Mouse (Mus musculus): ENCODE measurements at regions not wholly inside any gene's neighbourhood (a gene's known extent, or its start where the extent isn't known, plus 50 kb on each side); places are given as distances from the start of the nearest gene placed in this dataset.
"Not testable (repeated sequence)": the region's sequence is repeated elsewhere in the genome, so short reads cannot be mapped to it uniquely, and the experiment has no call there.

- DNase-seq (ENCODE audit: low spot score in 2 of 2): peak in 1 of 2 experiments; percentile 22
Measured at GRCm38 (mm10) chr12:69485652-69486651, 96.9 kb downstream of the Vcpkmt start.

DNA sequence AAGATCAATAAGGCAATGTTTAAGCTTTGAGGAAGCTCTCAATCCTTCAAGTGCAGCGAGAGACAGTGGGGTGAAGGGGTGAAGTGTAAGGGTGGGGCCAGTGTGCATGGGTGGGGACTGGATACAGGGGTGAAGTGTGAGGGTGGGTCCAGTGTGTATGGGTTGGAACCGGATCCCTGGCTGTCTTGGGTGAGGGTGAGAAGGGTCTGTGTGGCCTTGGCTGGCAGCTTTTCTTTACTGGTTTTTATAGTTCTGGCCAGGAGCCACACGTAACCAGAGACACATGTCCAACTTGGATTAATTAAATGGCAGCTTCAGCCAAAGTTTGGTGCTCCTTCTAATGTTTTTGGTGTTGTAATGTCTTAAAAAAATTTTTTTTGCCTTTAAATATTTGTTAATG lies 101.4 kb downstream of the Vcpkmt start:
- DNase-seq (ENCODE audit: low spot score in 2 of 2): no peak

- DNase-seq (ENCODE audit: low spot score in 2 of 2): no peak
Measured at GRCm38 (mm10) chr12:69476631-69477091, 104.4 kb upstream of the Gm9887 start.

DNA sequence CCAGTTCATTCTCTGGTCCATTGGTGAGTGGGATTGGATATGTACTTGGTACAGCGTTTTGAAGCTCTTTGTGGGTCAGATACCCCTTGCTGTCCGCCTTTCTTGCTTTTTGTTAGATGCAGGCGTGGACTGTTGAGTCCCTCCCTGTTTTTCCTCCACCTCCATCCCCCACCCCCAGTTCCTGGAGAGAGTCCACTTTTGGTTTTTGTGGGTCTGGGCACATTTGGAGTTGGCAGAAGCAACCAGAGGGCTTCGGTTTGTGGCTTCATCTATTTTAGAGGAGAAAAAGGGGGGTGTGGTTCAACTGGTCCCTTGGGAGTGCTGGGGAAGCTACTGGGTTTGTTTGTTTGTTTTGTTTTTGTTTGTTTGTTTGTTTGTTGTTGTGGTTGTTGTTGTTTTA lies 103.9 kb upstream of the Gm9887 start:
- DNase-seq (ENCODE audit: low spot score in 2 of 2): no peak

- peak; percentile 54 to 61 for DNase-seq (ENCODE audit: low spot score in 2 of 2)
Measured at GRCm38 (mm10) chr12:69474916-69475661, 102.8 kb upstream of the Gm9887 start.

- DNase-seq (ENCODE audit: low spot score in 2 of 2): peak; percentile 47 to 49
Measured at GRCm38 (mm10) chr12:69474141-69474915, 102.1 kb upstream of the Gm9887 start.

DNA sequence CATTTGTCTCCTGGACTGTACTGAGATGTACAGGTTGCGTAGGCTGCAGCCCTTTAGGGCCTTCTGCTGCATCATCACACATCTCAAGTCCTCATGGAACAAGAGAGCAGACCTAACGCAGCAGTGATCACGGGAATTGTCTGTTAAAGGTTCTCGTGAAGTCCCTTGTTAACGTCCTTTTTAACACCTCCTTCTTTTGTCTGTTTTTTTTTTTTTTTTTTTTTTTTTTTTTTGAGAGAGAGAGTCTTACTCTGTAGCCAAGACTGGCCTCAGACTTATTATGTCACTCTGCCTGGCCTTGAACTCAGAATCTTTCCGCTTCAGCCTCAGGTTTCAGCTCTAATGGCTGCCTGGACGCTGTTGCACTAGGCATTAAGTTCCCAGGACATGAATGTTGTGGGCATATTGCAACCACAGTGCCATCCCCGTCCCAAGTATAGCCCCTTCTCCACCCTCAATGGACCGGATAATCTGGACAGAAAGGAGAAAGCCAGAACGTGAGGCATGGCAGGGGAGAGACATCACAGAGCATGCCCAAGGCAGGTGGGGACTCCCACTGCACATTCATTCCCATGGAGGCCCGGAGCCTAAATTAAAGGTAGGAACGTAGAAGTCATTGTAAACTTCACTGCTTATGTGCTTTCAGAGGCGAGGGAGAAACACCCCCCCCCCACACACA lies 101.3 kb upstream of the Gm9887 start:
- DNase-seq (ENCODE audit: low spot score in 2 of 2): no peak

- no peak for DNase-seq (ENCODE audit: low spot score in 2 of 2)
Measured at GRCm38 (mm10) chr12:69472912-69473311, 100.7 kb upstream of the Gm9887 start.

DNA sequence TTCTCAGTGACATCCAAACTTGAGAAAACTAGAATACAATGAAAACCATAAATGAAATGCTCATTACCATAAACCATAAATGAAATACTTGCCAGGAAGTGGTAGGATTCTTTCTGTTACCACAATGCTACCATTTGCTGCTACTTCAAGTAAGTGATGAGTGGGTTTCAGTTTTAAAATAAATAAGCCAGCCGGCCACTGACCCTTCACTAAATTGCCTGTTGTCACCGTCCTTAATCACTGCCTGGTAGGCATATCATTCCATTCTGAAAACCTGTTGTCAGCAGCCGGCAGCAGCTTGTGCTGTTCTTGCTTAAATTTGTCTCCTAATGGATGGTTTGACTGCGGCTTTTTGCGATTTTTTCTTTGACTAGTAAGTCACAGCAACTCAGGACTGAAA lies 99.6 kb upstream of the Gm9887 start:
- no peak for DNase-seq (ENCODE audit: low spot score in 2 of 2)

GRCm38 (mm10) chr12:69469004-69469403 lies 96.7 kb upstream of the Gm9887 start:
- DNase-seq (ENCODE audit: low spot score in 2 of 2): no peak

DNA sequence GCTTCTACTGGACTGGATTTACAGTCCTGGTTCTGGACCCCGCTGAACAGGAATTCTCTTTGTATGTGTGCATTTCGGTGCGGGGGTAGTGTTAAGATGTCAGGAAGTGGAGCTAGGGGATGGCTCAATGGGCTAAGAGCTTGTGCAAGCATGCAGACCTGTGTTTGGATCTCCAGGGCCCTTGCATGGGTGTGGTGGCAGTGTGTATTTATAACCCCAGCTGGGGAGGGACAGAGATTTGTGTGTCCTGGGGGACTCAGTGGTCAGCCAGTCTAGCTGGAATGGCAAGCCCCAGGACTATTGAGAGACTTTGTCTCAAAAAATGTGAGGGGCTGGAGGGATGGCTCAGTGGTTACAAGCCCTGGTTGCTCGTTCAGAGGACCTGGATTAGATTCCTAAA lies 95.1 kb upstream of the Gm9887 start:
- DNase-seq (ENCODE audit: low spot score in 2 of 2): no peak

- DNase-seq (ENCODE audit: low spot score in 2 of 2): no peak
Measured at GRCm38 (mm10) chr12:69464906-69465305, 92.6 kb upstream of the Gm9887 start.

- DNase-seq (ENCODE audit: low spot score in 2 of 2): not testable (repeated sequence)
Measured at GRCm38 (mm10) chr12:69463327-69463726, 91.1 kb upstream of the Gm9887 start.

DNA sequence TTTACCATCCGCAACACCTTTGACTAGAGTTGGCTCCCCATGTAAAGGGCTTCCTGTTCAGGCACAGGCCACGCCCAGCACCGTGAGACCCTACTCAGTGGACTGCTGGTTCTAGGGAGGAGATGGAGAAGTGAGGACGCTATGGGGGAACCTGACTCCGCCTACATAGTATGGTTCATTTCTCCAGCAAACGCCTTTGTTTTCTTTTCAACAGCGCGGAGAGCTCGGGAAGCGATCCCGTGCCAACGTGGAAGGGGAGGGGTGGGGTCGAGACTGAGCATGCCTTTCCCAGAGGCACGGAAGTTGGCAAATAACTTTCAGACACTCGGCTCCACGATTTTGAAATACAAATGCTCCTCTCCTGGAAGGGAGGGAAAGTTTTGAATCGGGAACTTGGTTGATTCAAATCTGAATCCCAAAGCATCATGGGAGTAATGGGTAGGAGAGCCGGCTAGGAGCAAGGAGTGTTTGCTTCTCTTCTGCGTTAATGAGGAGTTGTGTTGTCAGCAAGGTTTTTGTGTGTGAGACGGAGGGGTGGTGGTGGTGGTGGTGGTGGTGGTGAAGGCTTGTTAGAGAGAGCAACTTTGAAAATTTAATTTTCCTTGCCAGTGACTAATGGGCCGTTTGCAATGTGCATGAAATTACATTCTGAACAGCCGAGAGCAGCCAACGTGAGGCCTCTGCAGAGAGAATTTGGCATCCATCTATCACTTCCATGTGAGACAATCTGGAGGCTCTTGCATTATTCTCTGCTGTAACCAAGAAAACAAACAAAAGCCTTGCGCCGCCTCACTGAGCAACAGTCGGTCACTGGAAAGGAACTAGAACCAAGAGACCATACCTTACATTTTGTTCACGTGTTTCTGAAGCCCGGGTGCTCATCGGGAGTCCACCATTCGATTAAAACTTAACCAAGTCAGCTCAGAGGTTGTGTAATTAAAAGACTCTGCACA lies 89.9 kb upstream of the Gm9887 start:
- peak in 1 of 2 experiments; percentile 22 for DNase-seq (ENCODE audit: low spot score in 2 of 2)

DNA sequence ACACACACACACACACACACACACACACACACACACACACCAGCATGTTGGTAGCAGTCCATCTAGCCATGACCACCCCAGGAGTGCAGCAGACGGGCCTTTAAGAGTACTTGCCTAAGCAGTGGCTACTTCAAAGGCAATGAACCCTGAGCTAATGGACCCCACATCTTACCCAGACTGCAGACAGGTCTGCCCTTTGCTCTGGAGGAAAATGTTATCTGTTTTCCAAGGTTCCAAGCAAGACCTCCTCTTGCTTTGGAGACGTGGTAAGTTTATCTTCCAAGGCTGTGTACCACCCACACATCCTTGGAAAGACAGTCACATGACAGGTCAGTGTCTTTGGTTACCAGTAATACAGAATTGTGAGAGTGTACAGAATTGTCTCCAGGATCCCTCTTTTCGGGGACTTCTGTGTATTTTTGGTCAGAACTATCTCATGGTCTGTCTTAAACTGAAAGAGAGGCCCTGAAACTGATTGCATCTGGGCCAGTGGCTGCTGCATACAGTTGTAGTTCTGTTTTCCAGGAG lies 88.4 kb upstream of the Gm9887 start:
- no peak for DNase-seq (ENCODE audit: low spot score in 2 of 2)

- DNase-seq (ENCODE audit: low spot score in 2 of 2): peak in 1 of 2 experiments; percentile 46
Measured at GRCm38 (mm10) chr12:69458170-69458841, 86.0 kb upstream of the Gm9887 start.

DNA sequence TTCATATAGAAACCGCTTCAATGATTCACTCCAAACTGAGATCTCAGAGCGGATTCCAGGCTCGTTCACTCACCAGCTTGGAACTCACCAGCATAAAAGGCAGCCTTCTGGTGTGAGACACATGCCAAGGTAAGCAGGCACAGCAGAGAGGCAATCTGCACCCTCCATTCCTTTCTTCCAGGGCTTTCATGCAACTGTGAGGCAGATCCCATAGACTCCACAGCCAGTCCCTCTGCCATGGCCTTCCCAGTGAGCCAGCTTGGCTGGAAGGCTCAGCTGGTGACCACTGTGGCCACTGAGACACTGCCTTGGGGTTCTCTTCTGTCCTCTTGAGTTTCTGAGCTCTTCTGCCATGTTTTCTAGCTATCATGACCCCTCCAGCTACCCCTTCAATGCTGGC lies 84.5 kb upstream of the Gm9887 start:
- DNase-seq (ENCODE audit: low spot score in 2 of 2): no peak

DNA sequence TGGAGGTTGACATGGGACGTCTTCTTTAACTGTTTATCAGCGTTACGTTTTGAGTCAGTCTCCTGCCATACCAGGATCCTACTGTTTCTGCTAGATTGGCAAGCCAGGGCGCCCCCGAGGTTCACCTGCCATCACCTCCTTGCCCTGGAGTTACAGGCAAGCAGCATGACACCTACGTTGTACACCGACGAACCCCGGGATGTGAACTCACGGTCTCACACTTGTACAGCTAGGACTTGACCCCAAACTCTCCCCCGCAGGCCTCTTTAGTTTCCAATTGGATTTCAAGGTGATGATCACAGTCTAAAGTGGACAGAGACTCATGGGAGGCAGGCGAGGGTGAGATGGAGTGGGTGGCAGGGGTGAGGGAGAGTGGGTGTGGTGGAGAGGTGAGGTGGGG lies 83.9 kb upstream of the Gm9887 start:
- DNase-seq (ENCODE audit: low spot score in 2 of 2): no peak

- DNase-seq (ENCODE audit: low spot score in 2 of 2): no peak
Measured at GRCm38 (mm10) chr12:69455566-69455965, 83.3 kb upstream of the Gm9887 start.

Measured in gastrocnemius, adult 8-10 months (tissue).